Mouse (Mus musculus): ENCODE measurements around the gene Mctp1.

Mctp1 gene

GRCm38 (mm10) chr13:76597005-76597404 is 212.7 kb downstream of the Mctp1 start:
- DNase-seq (ENCODE audit: low read depth in 2 of 2, low spot score in 2 of 2): no peak

GRCm38 (mm10) chr13:76609425-76609824 is 225.1 kb downstream of the Mctp1 start:
- DNase-seq (ENCODE audit: low read depth in 2 of 2, low spot score in 2 of 2): no peak

GRCm38 (mm10) chr13:76611499-76611898 is 227.2 kb downstream of the Mctp1 start:
- DNase-seq (ENCODE audit: low read depth in 2 of 2, low spot score in 2 of 2): no peak

GRCm38 (mm10) chr13:76620111-76620510 is 235.8 kb downstream of the Mctp1 start:
- DNase-seq (ENCODE audit: low read depth in 2 of 2, low spot score in 2 of 2): no peak

- no peak for DNase-seq (ENCODE audit: low read depth in 2 of 2, low spot score in 2 of 2)
These were observed 236.2 kb downstream of the Mctp1 start for GRCm38 (mm10) chr13:76620525-76620924.

- DNase-seq (ENCODE audit: low read depth in 2 of 2, low spot score in 2 of 2): no peak
These were observed 249.4 kb downstream of the Mctp1 start for GRCm38 (mm10) chr13:76633707-76634106.

GRCm38 (mm10) chr13:76638282-76638681 is 253.9 kb downstream of the Mctp1 start:
- no peak for DNase-seq (ENCODE audit: low read depth in 2 of 2, low spot score in 2 of 2)

GRCm38 (mm10) chr13:76659523-76659922 is 275.2 kb downstream of the Mctp1 start:
- DNase-seq (ENCODE audit: low read depth in 2 of 2, low spot score in 2 of 2): no peak

- DNase-seq (ENCODE audit: low read depth in 2 of 2, low spot score in 2 of 2): no peak
These were observed 297.0 kb downstream of the Mctp1 start for GRCm38 (mm10) chr13:76681286-76681685.

- DNase-seq (ENCODE audit: low read depth in 2 of 2, low spot score in 2 of 2): no peak
These were observed 305.0 kb downstream of the Mctp1 start for GRCm38 (mm10) chr13:76689349-76689748.

GRCm38 (mm10) chr13:76690143-76690542 is 305.8 kb downstream of the Mctp1 start:
- no peak for DNase-seq (ENCODE audit: low read depth in 2 of 2, low spot score in 2 of 2)

- no peak for DNase-seq (ENCODE audit: low read depth in 2 of 2, low spot score in 2 of 2)
These were observed 306.4 kb downstream of the Mctp1 start for GRCm38 (mm10) chr13:76690697-76691096.

GRCm38 (mm10) chr13:76734013-76734412 is 349.7 kb downstream of the Mctp1 start:
- DNase-seq (ENCODE audit: low read depth in 2 of 2, low spot score in 2 of 2): no peak

GRCm38 (mm10) chr13:76750663-76751429 is 366.5 kb downstream of the Mctp1 start:
- DNase-seq (ENCODE audit: low read depth in 2 of 2, low spot score in 2 of 2): no peak

- no peak for DNase-seq (ENCODE audit: low read depth in 2 of 2, low spot score in 2 of 2)
These were observed 375.6 kb downstream of the Mctp1 start for GRCm38 (mm10) chr13:76759832-76760490.

- no peak for DNase-seq (ENCODE audit: low read depth in 2 of 2, low spot score in 2 of 2)
These were observed 415.3 kb downstream of the Mctp1 start for GRCm38 (mm10) chr13:76799662-76800061.

- no peak for DNase-seq (ENCODE audit: low read depth in 2 of 2, low spot score in 2 of 2)
These were observed 416.8 kb downstream of the Mctp1 start for GRCm38 (mm10) chr13:76801126-76801632.

GRCm38 (mm10) chr13:76802051-76802728 is 417.9 kb downstream of the Mctp1 start:
- no peak for DNase-seq (ENCODE audit: low read depth in 2 of 2, low spot score in 2 of 2)

- no peak for DNase-seq (ENCODE audit: low read depth in 2 of 2, low spot score in 2 of 2)
These were observed 418.6 kb downstream of the Mctp1 start for GRCm38 (mm10) chr13:76802926-76803325.

- DNase-seq (ENCODE audit: low read depth in 2 of 2, low spot score in 2 of 2): no peak
These were observed 419.5 kb downstream of the Mctp1 start for GRCm38 (mm10) chr13:76803799-76804198.

- no peak for DNase-seq (ENCODE audit: low read depth in 2 of 2, low spot score in 2 of 2)
These were observed 424.6 kb downstream of the Mctp1 start for GRCm38 (mm10) chr13:76808871-76809390.

- DNase-seq (ENCODE audit: low read depth in 2 of 2, low spot score in 2 of 2): no peak
These were observed 425.5 kb downstream of the Mctp1 start for GRCm38 (mm10) chr13:76809802-76810201.
